Mouse (Mus musculus): ENCODE measurements around the gene Cdc42se2.

Gene Cdc42se2

DNA sequence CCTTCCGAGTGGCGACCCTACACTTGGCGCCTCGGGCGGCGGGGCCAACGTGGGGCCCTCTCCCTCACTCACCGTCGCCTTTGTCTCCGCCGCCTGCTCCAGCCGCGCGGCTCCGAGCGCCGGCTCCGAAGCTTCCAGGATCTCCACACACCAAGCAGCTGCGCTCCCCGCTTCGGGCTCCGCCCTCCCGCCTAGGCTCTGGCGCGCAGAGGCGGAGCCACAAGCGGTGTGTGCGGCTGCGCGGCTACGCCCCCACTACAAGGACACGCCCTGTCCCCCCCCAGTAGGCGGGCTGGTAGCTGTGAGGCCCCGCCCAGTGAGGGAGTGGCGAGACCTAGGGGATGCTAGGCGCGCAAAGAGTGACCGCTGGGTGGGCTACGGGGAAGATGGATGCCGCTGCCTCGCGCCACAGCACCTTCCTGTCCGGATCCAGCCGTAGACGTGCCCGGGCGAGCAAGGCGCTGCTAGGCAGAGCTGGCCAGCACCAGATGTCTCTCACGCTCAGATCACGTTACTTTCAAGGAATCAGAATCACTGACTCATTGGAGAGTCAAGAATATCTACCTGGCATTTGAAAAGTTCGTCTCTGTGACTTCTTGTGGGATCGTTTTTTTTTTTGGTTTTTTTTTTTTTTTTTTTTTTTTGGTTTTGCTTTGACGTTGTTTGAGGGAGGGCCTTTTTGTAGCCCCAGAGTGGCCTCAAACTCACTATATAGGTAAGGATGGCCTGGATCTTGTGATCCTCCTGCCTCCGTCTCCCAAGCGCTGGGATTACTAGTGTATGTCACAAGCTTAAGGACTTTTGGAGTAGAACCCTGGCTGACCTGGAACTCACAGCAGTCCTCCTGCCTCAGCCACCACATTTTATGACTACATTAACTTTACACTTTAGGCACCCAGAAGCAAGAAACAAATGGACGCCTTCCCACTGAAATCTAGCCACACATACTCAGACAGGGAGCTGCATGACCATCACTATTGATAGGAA, at the start of gene Cdc42se2:
Gene Cdc42se2 (minus strand): TSS at position 188 of the 987 bp plus-strand sequence.
- DNase-seq = peak; percentile 98

DNA sequence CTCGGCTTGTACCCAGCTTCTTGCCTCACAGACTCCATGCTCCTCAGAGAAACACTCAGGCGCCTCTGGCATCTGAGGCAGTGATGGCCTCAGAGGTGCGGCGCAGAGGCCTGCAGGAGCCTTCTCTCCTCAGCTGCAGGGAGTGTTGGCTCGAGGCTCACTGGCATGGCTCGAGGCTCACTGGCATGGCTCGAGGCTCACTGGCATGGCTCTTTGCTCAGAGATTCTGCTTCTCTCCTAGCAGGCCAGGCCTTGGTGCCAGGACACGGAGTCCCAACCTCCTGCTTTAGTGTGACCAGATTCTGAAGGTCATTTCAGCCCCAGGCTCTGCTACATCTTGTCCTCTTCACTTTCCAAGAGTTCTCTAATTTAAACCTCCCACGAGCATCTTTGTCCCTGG, 48.6 kb upstream of the Cdc42se2 start:
- DNase-seq = no peak

DNA sequence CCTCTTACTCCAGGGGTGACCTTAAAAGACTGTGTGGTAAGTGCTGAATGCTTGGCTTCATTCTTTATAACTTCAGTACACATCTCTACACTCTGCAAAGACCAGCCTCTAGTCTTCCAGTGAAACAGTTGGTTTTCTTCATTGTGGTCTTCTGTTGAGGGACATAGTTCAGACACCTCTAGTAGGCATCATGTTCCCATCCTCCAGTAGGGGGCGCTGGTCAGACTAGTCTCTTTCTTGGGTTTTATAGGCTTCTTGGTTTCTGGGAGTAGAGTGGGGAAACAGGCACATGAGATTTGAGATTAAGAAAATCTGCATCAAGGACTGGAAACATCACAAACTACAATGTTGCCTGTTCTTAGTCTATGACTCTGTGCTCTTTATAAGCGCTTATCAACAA, 47.1 kb upstream of the Cdc42se2 start:
- no peak for DNase-seq

DNA sequence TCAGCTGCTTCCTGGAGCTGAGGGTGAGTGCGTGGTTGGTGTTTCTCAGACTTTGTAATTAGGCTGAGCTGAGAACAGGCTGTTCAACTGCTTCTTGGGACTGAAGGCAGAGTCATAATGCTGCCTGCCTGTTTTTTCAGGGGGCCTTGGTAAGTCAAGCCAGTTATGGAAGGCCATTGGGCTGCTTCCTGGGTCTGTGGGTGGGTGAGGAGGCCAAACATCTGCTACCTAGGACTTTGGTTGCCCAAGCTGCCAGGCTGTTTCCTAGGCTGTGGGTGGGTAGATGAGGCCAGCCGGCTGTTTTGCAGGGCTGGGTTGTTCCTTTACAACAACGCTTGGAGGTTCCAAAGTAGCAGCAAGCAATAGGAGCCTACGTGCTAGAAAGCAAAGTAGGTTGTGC, 46.4 kb upstream of the Cdc42se2 start:
- DNase-seq = peak; percentile 92

DNA sequence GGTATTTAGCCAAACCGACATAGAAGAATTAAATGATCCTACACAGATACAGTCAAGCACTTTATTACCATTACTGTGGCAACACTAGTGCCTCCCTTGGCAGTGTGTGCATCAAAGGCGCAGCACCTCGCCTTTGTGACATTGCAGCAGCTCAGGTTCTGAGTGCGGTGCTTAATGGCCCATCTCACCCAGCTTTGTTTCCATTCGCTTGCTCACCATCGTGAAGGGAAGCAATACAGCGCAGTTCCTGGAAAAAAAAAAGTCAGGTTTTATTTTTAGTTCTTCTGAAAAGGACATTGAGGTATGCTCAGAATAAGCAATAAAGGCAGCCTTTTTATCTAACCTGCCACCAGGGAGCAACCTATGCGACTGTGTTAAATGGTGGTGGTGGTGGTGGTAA, 39.3 kb upstream of the Cdc42se2 start:
- no peak for DNase-seq

DNA sequence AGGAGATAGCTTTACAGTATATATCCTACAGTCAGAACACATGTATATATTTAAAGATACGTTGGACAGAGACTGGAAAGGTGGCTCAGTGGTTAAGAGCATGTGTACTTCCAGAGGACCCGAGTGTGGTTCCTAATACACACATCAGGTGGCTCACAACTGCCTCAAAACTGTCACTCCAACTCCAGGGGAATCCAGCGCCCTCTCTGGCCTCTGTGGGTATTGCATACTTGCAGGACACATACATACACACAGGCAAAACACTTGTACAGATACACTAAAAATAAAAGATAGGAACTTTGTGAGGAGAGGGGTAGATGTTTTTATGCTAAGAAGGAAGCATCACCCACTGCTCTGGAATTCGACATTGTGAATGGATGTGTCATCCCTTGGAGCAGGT, 38.3 kb upstream of the Cdc42se2 start:
- no peak for DNase-seq

DNA sequence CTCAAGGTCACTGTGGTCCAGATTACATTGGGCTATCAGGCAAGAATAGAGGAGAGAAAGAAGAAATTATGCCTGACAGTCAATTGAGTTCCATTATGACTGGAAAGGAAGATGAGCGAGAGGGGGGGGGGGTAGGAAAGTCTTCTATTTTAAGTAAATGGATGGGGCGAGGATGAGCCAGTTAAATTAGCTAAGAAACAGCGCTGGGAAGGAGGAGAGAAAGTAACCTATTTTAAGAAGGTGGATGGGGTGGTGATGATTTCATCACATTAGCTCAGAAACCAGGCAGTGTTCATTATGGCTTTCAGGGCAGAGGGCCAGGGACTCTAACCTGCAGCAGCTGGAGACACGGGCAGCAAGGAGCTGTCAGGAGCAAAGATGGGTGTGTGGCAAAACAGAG, 36.0 kb upstream of the Cdc42se2 start:
- no peak for DNase-seq

DNA sequence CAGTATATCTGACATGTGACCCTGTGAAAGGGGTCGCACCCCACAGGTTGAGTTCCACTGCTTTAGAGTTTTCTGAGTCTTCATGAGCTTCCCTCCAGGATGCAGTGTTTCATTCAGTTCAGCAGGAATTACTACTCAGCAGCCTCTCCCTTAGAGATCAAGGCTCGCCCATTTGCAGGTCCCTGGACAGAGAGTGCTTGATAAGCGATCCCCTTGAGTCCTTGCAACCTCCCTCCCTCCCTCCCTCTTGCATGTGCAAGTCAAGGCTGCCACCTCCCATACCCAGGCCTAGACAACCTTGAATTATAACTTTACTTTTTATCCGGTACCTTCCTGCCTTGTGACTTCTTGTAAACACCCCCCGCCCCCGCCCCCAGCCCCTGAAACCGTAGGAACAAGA, 32.0 kb upstream of the Cdc42se2 start:
- no peak for DNase-seq

DNA sequence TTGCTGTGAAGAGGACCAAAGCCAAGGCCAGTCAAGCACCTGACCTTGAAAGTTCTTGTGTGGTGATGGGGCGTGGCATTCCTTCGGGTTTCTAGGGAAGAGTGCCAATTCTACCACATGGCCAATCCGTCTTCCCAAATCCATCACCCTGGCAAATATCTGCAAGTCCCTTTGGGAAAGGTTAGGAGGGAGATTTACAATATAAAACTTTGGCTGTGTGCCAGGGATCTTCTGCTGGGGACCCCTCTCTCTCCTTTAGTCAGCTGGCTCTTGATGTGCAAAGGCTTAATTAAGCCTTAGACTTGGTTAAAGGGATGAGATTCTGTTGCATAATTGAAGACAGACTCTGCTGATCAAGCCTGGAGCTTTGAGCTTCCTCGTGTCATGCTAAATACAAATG, 30.0 kb upstream of the Cdc42se2 start:
- no peak for DNase-seq

DNA sequence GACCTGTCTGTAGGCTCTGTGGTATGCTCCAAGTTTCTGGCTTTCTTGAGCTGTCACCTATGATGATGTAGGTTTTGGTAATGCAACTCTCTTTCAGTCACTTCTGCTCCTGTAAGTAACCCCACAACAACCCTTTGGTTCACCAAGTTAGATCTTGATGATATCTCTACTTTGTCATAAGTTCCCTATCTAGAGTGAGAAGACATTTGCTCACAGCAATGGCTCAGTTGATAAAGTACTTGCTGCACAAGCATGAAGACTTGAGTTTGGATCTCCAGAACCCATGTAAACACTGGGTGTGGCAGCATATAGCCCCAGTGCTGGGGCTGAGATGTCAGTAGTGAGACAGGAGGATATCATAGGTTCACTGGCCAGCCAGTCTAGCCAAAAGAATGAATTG, 28.2 kb upstream of the Cdc42se2 start:
- no peak for DNase-seq

DNA sequence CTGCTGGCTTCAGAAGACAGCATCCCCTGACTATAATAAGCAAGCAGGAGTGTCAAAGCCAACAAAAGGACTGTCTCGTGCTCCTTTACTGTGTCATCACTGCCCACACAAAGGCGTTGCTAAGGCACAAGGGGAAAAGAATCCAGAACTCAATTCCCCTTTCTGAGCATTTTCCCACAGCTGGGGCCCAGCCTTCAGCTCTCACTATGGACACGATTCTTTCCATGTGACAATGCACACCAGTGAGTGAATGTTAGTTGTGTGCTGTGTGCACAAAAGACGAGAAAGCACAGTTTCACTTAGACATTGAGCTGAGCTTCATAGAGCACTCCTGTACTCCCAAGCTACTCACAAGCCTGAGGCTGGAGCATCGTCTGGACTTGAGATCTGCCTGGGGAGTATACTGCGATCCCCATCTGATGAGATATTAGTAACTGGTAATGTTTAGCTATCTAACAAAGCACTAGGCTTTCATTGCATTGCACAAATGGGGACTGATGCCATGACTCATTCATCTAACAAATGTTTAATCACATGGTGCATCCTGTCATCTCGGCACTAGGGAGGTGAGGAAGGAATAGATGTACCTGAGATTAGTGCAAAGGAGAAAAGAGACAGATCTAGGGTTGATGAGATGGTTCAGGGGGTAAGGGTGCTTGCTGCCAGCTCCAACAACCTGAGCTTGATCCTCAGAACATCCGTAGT, 25.5 kb upstream of the Cdc42se2 start:
- DNase-seq = peak; percentile 67

DNA sequence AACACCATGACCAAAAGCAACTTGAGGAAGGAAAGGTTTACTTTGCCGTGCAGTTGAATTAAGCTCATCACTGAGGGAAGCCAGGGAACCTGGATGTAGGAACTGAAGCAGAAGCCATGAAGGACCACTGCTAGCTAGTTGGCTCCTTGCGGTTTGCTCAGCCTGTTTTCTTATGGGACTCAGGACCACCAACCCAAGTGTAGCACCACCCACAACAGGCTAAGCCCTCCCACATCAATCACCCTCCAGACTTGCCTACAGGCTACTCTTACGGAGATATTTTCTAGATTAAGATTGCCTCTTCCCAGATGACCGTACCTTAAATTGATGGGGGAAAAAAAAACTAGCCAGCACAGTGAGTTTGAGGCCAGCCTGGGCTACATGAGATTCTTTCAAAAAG, 24.8 kb upstream of the Cdc42se2 start:
- DNase-seq = no peak

DNA sequence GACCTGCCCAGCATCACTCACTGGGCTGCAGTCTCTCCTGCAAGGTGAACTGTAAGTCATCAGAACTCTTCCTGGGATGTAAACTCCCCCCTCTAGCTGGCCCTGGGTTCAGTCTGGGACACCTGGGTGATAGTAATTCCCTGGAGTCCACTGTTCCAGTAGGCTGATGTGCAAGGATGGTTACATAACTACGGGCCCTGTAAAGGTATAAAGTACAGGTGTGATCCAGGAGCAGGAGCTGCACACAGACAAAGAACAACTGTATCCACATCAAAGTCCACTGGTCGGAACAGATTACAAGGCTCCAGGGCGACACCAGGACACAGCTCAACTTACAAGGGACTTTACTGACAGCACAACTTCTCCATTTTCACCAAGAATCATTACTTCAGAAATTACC, 23.6 kb upstream of the Cdc42se2 start:
- DNase-seq = no peak

DNA sequence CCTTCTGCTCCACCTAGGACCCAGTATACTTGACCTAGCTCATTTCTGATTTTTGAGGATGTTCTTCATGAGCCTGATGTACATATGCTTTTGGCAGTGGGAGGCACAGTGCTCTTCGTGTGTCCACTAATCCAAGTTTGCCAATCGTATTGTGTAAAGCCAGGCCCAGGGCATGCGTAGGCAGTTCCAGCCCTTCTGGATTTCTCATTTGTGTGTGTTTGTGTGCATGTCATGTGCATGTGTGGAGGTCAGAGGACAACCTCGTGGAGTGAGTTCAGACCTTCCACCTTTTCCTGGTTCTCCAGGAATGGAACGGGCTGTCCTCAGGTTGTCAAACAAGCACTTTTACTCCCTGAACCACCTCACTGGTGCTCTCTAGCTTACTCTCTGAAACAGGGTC, 22.1 kb upstream of the Cdc42se2 start:
- DNase-seq = no peak

DNA sequence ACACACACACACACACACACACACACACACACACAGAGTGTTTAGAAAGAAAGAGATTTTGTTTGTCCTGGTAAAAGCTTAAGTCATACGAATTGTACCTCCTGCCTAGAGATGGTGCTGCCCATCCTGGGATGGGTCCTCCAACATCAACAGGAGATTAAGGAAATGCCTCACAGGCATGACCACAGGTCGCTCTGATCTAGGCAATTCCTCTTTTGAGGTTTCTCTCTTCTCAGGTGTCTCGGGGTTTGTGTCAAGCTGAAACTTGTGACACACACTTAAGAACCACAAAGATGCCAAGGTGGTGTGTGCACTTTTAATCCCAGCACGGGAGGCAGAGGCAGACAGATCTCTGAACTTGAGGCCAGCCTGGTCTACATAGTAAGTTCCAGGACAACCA, 20.7 kb upstream of the Cdc42se2 start:
- no peak for DNase-seq

DNA sequence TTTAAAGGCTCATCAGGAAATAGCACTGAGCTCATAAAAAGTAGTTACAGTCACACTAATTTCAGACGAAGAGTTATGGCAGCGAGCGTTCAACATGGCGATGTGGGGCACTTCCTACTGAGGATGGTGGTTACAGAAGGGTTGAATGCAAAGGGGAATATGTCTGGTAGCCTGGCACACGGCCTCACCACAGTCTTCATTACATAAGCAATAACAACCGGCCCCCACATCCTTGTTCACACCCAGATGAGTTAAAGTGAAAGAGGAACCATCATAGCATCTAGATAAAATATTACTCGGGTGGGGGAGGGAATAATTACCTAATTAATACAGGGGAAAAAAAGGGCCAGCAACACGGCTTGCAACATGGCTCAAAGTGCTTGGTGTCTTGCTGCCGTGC, 20.2 kb upstream of the Cdc42se2 start:
- DNase-seq = no peak

DNA sequence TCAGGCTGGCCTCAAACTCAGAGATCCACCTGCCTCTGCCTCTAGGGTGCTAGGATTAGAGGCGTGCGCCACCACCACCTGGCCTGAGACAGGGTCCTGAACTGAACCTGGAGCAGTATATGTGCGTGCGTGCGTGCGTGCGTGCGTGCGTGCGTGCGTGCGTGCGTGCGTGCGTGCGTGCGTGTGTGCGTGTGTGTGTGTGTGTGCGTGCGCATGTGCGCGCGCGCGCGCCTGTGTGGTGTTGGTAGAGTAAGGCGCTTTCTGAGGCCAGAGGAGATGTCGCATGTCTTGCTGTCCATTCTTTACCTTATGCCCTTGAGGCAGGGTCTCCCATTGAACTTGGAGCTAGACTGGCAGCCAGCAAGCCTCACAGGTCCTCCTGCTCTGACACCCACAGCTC, 19.4 kb upstream of the Cdc42se2 start:
- DNase-seq = no peak

DNA sequence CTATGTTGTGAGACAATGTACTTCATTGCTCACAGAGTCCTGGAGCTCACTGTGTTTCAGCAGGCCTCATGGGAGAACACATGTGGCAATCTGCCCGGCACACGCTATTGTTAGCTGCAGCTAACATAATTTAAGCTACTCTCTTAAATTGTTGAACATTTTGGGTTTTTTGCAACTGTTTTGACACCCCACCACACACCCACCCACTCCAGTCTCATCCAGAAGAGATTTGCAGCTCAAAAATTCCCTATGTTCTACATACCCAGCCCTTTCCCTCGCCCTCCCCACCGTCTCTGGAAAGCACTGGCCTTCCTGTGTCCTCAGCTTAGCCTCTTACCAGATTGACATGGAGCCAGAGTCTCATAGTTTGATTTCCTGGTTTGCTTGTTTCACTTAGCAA, 17.7 kb upstream of the Cdc42se2 start:
- peak; percentile 92 for DNase-seq

DNA sequence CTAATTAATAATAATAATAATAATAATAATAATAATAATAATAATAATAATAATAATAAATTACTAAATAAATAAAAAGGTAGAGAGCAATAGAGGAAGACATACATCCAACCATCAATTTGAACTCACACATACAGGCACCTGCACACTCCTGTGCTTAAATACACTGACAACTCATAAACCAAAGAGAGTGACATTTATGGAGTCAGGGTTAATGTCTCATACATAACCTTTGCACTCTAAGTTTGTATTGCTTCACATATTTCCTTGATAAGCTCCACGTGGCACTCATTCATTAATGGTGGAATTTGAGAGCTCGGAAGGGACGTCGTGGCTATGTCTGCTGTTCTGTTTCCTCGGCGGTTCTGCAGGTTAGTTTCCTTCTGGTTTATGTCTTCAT, 15.1 kb upstream of the Cdc42se2 start:
- no peak for DNase-seq

DNA sequence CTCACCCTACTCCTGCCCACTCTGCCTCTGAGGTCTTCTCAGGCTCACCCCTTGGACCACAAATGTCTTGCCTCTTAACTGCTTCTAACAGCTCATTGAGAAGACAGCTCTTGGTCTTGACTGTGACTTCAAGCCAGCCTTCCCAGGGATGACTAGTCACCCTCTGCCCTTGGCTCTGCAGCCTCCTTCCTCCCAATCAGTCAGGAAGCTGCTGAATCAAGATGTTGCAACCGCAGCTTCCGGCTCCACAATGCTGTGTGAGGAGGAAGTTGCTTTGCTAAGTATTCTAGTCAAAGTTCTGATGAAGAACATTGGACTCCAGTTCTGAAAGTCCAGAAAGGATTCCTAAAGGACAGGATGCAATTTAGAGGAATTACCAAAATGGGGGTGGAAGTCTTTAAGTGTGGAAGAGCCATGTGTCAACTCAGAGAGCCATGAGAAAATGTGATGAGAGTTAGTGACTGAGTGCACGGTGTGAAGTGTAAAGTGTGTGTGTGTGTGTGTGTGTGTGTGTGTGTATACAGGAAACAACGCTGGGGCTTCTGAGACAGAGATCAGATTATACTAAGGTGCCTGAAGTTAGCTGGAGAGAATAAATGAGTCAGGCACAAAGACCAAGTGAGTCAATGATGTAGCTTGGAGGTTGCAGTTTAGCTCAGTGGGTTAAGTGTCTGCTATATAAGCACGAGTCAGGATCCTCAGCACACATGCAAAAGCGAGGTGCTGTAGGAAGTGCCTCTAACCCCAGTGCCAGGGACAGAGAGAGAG, 14.5 kb upstream of the Cdc42se2 start:
- peak; percentile 57 for DNase-seq

DNA sequence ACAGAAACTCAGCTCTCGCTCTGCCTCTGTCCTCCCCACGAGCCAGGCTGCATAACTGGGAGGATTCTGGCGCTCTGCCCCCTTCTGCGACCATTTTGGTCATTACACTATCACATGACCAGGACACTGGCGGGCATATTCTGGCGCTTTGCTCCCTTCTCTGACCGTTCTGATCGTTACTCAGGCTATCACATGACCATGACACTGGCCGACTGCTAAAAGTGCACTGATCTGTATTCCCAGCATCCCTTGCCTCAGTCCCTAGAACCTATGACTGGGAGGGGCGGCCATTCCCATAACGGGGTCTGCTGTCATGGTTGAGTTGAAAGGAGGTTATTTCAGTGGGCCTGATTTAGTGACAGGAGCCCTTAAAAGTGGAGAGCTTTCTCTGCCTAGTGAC, 9.1 kb upstream of the Cdc42se2 start:
- no peak for DNase-seq

DNA sequence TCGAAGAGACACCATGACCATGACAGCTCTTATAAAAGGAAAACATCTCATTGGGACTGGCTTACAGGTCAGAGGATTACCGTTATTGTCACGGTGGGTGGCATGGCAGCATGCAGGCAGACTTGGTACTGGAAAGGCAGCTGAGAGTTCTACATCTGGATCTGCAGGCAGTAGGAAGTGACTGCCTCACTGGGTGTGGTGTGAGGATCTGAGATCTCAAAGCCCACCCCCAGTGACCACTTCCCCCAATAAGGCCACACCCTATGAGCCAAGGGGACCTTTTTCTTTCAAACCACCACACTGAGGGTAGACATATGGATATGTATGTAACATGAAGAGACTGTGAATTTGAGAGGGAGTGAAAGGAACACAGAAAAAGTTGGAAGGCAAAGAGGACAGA, 7.2 kb upstream of the Cdc42se2 start:
- DNase-seq = no peak

DNA sequence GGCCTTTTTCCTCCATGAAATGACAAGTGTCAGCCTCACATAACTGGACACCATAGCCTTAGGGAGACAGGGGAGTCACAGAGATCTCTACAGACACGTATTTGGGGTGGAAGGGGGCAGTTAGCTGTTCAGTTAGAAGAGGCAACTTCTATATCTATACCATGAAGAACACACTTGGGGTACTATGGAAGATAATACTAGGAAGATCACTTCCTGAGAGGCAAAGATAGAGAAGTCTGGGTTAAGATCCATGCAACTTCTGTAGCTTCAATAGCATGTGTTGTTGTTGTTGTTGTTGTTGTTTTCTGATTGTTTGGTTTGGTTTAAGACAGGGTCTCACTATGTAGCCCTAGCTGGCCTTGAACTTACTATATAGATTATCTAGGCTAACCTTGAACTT, 5.7 kb upstream of the Cdc42se2 start:
- no peak for DNase-seq

DNA sequence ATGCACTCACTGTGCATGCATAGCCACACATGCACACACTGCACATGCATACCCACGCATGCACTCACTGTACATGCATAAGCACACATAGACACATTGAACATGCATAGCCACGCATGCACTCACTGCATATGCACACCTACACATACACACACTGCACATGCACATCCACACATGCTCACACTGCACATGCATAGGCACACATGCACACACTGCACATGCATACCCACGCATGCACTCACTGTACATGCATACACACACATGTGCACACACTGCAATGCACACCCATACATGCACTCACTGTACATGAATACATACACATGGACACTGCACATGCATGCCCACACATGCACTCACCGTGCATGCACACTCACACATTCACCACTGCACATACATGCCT, 4.0 kb upstream of the Cdc42se2 start:
- DNase-seq = no peak

Measured in layer of hippocampus, adult 9-11 months (tissue).